Mouse (Mus musculus) splenic B cell, adult 2 months (primary cell): ENCODE measurements around the gene Gm21887.
"Not testable (repeated sequence)": the region's sequence is repeated elsewhere in the genome, so short reads cannot be mapped to it uniquely, and the experiment has no call there.

Experiments used
- DNase-seq: peaks from one replicate; pipeline ENCODE4 v3.0.0-alpha.2; 2011; ENCODE audit warnings: low read depth, low spot score
- H3K27me3 ChIP-seq: 2 replicates; pipeline ENCODE4 v1.6.1; 2012; ENCODE audit warnings: mild to moderate bottlenecking, low read length, moderate library complexity, mixed read lengths; ENCODE audit not compliant: control insufficient read depth, poor library complexity, insufficient read depth, severe bottlenecking
- H3K36me3 ChIP-seq: 2 replicates; pipeline ENCODE4 v1.6.1; 2012; ENCODE audit warnings: mild to moderate bottlenecking, low read length, moderate library complexity, mixed read lengths; ENCODE audit not compliant: control insufficient read depth, poor library complexity, insufficient read depth, severe bottlenecking

Gm21887 gene

GRCm38 (mm10) chrX:170009016-170009750 is at the start of gene Gm21887:
Gene Gm21887, plus strand, starts transcription at chrX:170009659.
- H3K36me3 ChIP-seq: peaks cover 10% of the 10 kb centered on the region
- DNase-seq: peak; percentile 100
- not testable (repeated sequence) for H3K27me3 ChIP-seq

GRCm38 (mm10) chrX:169969337-169969736 is 40.1 kb upstream of the Gm21887 start:
- no peaks in the 10 kb centered on the region for H3K27me3 ChIP-seq
- no peak for DNase-seq

GRCm38 (mm10) chrX:169969765-169970164 is 39.7 kb upstream of the Gm21887 start:
- DNase-seq: peak; percentile 18
- H3K27me3 ChIP-seq, H3K36me3 ChIP-seq: not testable (repeated sequence)

More at GRCm38 (mm10) chrX:169969337-169969736, 40.1 kb upstream of the Gm21887 start:
- H3K36me3 ChIP-seq: no peaks in the 10 kb centered on the region

GRCm38 (mm10) chrX:169970546-169970945 is 38.9 kb upstream of the Gm21887 start:
- not testable (repeated sequence) for H3K36me3 ChIP-seq, H3K27me3 ChIP-seq
- peak; percentile 15 for DNase-seq

GRCm38 (mm10) chrX:169971562-169971961 is 37.9 kb upstream of the Gm21887 start:
- not testable (repeated sequence) for H3K27me3 ChIP-seq, DNase-seq, H3K36me3 ChIP-seq

GRCm38 (mm10) chrX:169972131-169972530 is 37.3 kb upstream of the Gm21887 start:
- not testable (repeated sequence) for H3K27me3 ChIP-seq, H3K36me3 ChIP-seq
- peak; percentile 25 for DNase-seq

GRCm38 (mm10) chrX:169972791-169973494 is 36.5 kb upstream of the Gm21887 start:
- peak; percentile 93 for DNase-seq
- not testable (repeated sequence) for H3K27me3 ChIP-seq, H3K36me3 ChIP-seq

- not testable (repeated sequence) for H3K27me3 ChIP-seq, H3K36me3 ChIP-seq
- DNase-seq: peak; percentile 54
Measured at GRCm38 (mm10) chrX:169973806-169974205, 35.7 kb upstream of the Gm21887 start.

GRCm38 (mm10) chrX:169974456-169974855 is 35.0 kb upstream of the Gm21887 start:
- H3K27me3 ChIP-seq: not testable (repeated sequence)
- peak; percentile 45 for DNase-seq

GRCm38 (mm10) chrX:169974974-169975373 is 34.5 kb upstream of the Gm21887 start:
- not testable (repeated sequence) for H3K27me3 ChIP-seq, H3K36me3 ChIP-seq, DNase-seq

More at GRCm38 (mm10) chrX:169974456-169974855, 35.0 kb upstream of the Gm21887 start:
- H3K36me3 ChIP-seq: not testable (repeated sequence)

- not testable (repeated sequence) for H3K27me3 ChIP-seq, H3K36me3 ChIP-seq
- peak; percentile 83 for DNase-seq
Measured at GRCm38 (mm10) chrX:169975681-169976131, 33.8 kb upstream of the Gm21887 start.

GRCm38 (mm10) chrX:169976340-169976739 is 33.1 kb upstream of the Gm21887 start:
- H3K36me3 ChIP-seq, DNase-seq, H3K27me3 ChIP-seq: not testable (repeated sequence)

- H3K36me3 ChIP-seq, H3K27me3 ChIP-seq: not testable (repeated sequence)
- peak; percentile 53 for DNase-seq
Measured at GRCm38 (mm10) chrX:169977856-169978435, 31.5 kb upstream of the Gm21887 start.

GRCm38 (mm10) chrX:169978436-169979381 is 30.8 kb upstream of the Gm21887 start:
- peak; percentile 91 for DNase-seq
- H3K36me3 ChIP-seq, H3K27me3 ChIP-seq: not testable (repeated sequence)
